Mouse (Mus musculus) heart, postnatal 25 days (tissue): ENCODE results near the gene Jam3. TPM values are rescaled to one million over a fixed set of nuclear protein-coding genes. Genes with fewer than 3 reads are reported as not detected.
"Not testable (repeated sequence)": the region's sequence is repeated elsewhere in the genome, so short reads cannot be mapped to it uniquely, and the experiment has no call there.

Experiments used
- DNase-seq: peaks from one replicate; pipeline ENCODE4 v3.0.0; 2022; ENCODE audit warnings: low spot score
- intact Hi-C: fragments of 180-260 bp; cut with DNase I; formaldehyde crosslinking; loops from one replicate; pipeline ENCODE4 v1.15.1; 2025
- total RNA-seq, 2 experiments: library from RNA; stranded (reverse); gene quantifications; 2 replicates each; pipeline ENCODE4 v1.2.3; 2021

The Jam3 gene
- total RNA-seq, 2 experiments from 2014 or later = 13.0 to 16.6 TPM

DNA sequence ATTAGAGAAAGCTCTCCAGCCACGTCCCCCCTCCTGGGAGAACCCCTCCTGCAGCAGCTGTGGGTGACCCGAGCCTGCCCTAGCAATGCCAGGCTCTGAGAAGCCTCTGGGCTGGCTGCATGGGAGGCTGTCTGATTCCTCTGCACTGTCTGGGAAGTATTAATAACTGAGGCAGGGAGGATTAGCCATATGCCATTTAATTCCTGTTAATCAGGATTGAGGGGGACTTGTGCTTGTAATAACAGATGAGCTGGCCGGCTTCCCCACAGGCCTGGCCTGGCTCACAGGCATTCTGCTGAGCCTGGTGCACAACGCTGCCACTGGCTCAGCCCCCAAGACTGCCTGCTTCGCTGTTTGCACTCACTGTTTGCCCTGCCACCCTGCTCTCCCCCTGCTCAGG, 18.9 kb upstream of the Jam3 start:
- no peak for DNase-seq
- intact Hi-C loops = loop anchor here (2.0 kb wide), 1 partner anchor 17 kb away; no protein-coding TSS in a partner anchor

DNA sequence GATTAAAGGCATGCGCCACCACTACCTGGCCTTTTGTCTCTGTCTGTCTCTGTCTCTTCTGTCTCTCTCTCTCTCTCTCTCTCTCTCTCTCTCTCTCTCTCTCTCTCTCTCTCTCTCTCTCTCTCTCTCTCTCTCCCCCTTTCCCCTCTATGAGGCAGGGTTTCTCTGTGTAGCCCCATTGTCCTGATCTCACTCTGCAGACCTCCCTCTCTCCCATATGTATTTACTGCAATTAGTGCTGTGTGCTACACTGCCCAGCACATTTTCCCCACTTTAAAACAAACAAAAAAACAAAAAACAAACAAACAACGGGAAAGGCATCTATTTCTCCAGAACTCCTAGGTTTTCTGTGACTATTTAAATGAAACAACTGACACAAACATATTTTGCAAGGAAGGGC, 18.4 kb upstream of the Jam3 start:
- intact Hi-C loops = loop anchor here (2.0 kb wide), 1 partner anchor 17 kb away; no protein-coding TSS in a partner anchor

DNA sequence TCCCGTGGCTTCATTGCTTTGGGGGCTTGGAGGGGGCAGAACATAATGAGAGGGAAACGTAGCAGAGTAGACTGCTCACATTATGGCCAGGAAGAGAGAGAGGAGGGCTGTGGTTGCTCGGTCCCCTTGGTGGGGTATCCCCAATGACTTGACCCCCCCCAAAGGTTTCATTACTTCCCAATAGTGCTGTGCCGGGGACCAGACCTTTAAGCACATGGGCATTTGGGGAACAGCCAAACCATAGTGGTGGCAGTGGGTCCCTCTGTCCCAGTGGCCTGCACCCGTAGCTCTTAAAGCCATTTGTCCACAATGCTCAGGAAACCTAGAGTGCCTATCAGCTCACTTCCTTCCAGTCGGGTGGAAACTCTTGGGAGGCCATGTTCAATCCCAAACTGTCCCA, 17.6 kb upstream of the Jam3 start:
- intact Hi-C loops = no loop called here
- no peak for DNase-seq

More for the DNA sequence above, 18.4 kb upstream of the Jam3 start:
- DNase-seq = no peak

DNA sequence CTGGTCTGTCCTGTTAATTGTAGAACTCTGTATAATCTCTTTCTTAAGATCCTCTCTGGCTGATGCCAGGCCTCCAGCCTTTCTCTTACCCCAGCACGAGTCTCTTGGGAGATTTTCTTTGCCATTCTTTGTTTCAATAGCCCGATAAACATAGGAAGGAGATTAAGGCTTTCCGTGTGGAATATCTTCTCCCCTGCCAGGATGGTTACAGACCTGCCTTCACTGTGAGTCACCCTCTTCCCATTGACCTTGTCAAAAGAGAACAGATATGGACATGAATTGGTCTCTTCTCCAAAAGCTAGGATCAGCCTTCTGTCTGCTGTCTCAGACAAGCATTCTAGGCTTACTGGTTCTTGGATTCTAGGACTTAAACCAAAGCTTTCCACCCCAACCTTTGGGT, 15.5 kb upstream of the Jam3 start:
- intact Hi-C loops = no loop called here
- no peak for DNase-seq

DNA sequence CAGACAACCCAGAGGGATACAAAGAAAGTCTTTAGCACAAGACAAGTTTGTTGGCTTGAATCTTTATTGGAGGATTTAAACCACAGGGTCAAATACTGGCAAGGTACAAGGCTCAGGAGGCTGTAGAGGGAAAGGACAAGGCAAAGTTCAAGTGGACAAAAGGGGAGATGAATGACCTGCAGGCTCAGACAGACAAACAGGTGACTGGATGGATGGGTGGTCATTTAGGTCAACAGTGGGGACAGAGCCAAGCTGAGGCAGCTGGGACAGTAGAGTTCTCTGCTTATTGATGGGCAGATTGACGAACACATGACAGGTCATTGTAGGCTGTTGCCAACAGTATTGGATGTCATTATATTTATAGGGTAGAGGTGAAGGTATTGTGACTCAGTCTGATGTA, 11.8 kb upstream of the Jam3 start:
- intact Hi-C loops = no loop called here
- no peak for DNase-seq

DNA sequence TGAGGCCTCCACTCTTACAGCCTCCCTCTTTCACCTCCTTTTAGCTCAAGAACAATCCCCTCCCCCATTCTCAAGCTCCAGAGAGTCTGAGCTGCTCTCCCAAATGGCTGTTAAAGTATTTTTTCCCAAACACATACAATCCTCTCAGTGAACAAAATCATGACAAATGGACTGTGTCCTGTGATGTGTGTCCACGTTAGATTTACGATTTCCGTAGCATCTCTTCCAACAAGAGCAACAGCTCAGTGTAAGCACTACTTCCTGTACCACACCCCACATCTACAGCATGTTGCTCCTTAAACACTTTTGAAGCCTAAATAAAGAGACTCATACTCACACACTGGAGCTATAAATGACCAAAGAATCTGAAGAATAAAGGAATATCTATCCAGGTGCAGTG, 10.4 kb upstream of the Jam3 start:
- DNase-seq = no peak

DNA sequence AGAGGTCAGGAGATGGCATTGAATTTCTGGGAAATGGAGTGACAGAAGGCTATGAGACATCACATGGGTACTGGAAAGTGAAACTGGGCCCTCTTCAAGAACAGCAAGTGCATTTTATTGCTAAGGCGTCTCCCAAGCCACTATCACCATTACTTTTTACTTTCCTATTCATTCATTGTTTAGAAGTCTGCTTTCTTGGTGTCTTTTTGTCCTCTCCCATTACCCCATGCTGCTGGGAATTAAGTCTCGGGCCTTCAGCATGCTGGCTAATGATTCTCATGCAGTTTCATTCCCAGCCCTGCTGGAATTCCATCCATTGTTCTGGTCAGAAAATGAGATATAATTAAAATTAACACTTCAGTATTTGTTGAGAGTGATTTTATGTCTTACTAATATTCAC, 9.7 kb upstream of the Jam3 start:
- intact Hi-C loops = no loop called here
- no peak for DNase-seq

More for the DNA sequence above, 10.4 kb upstream of the Jam3 start:
- intact Hi-C loops = no loop called here

DNA sequence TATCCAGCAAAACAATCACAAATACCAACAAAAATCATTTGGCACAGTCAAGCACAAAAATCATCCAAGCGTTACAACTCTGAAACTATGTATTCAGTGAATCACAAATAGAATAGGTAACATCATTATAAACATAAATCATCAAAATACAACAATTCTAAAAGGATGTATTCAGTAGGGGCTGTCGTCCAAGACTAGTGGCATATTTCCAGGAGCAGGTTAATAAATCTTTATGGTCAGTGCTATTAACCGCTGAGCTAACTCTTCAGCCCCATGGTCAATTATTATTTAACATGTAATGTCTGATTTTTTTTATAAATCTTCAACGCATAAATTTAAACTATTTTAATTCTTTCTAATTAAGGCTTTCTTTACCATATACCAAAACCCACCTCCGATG, 8.4 kb upstream of the Jam3 start:
- DNase-seq, intact Hi-C loops: not testable (repeated sequence)

DNA sequence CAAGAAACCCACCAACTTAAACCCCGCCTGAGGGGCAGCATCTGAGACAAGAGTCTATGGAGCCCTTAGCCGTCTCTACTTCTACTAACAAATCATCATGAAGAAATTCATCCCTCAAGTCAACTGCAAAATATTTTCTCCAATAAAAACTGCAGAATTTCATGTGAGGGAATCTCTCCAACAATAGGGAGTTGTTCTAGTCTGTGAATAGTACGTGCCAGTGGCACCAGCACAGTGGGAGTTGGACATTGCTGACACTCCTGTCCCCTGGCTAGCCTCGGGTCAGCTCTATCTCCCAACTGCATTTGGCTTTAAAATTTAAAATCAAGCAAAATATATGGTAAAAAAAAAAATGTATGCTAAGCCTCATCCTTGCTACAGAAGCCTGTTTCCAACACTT, 1.4 kb downstream of the Jam3 start:
- intact Hi-C loops = loop anchor here (2.0 kb wide), 1 partner anchor 19 kb away; no protein-coding TSS in a partner anchor

DNA sequence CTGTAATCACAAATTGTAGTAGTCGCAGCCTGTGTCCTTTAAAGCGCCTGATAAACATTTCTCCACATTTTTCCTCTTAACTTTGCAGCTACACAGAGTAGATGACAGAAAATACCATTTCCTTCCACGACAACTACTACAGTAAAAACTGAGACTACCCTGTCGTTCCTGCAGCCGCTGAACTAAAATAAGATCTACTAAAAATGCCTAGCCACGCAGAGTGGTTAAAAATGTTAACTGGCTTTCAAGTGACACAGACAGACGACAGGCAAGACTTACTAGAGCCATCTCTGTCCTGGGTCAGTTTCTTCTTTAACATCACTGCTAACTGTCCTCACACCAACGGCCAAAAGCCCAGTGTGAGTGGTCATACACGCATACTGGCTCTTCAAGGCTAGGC, 5.4 kb downstream of the Jam3 start:
- DNase-seq = no peak
- intact Hi-C loops = no loop called here

More for the DNA sequence above, 1.4 kb downstream of the Jam3 start:
- no peak for DNase-seq

DNA sequence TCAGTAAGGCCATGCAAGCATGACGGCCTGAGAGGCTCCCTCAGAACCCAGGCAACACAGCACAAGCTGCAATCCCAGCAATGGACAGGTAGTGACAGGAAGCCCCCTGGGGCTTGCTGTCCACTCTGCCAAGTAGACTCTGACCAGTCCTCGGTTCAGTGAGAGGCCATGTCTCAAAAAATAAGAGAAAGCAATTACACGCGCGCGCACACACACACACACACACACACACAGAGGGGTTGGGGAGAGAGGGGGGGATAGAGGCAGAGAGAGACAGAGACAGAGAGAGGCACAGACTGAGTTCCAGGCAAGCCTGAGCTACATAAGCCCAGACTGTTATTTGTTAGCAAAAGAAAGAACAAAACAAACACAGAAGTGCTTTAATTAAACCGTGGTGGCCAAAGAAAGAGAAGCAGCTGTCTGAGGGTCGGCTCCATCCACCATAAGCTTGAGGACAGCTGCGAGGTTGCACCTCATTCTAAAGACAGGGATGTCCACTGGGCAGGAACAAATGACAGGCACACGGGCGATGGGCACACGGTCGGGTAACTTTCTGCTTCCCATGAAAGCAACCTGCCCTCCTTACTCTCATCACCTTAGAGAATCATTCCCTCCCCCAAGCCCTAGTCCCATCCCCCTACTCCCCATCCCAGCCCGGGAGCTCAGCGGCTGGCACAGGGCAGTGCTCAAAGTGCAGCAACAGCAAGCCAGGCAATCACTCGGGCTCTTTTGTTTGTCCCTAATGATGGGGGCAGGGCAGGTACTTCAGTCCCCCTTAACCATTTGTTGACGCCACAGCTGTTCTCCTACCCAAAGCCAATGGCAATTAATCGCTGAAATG, 6.4 kb downstream of the Jam3 start:
- no peak for DNase-seq
- intact Hi-C loops = no loop called here

DNA sequence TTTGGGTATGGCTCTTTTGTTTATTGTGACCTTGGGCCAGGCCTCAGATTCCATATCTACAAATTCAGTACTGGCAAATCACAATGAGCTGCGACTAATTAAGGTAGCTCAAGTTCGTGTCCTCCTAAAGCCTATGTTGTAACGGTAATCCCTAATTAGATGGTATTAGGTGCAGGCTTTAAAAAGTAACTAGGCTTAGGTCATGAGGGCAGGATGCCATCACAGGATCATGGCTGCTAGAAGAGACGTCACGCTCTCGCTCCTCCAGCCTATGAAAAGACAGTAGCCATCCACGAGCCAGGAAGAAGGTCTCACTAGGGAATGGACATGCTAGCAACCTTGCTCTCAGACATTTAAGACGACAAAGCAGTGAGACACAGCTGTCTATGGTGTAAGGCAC, 7.3 kb downstream of the Jam3 start:
- intact Hi-C loops = no loop called here

DNA sequence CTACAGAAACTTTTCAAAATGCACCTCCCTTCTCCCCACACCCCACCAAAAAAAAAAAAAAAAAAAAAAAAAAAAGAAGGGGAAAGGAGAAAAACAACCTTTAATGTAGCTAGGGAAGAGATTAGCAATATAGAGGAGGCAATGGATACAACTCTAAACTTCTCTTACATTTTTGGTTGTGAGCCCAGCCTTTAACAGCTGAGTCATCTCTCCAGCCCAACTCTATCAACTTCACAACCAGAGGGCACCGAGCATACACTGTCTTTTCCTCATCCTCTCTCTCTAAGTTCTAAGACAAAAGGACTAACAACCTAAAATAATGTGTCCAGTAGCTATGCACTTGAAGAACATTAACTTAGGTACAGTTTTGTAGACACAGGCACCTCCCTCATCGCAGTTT, 8.4 kb downstream of the Jam3 start:
- no peak for DNase-seq
- intact Hi-C loops = no loop called here

More for the DNA sequence above, 7.3 kb downstream of the Jam3 start:
- no peak for DNase-seq

DNA sequence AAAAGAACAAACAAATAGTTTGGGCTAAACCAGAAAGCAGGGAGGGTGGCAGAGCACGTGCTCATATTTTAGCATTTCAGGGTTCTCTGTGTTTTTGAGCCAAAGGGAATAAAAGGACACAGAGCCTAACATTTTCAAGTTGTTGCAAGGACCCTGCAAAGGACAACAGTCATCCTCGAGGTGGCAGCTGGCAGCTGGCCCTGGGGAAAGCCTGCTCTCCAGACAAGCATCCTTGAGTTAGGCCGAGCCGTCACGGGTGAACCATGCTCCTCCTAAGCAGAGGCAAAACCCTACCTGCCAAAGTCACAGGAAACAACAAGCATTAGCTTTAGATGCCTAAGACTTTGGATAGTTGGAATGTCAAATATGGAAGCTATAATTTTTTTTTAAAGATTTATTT, 10.2 kb downstream of the Jam3 start:
- DNase-seq = no peak
- intact Hi-C loops = no loop called here

DNA sequence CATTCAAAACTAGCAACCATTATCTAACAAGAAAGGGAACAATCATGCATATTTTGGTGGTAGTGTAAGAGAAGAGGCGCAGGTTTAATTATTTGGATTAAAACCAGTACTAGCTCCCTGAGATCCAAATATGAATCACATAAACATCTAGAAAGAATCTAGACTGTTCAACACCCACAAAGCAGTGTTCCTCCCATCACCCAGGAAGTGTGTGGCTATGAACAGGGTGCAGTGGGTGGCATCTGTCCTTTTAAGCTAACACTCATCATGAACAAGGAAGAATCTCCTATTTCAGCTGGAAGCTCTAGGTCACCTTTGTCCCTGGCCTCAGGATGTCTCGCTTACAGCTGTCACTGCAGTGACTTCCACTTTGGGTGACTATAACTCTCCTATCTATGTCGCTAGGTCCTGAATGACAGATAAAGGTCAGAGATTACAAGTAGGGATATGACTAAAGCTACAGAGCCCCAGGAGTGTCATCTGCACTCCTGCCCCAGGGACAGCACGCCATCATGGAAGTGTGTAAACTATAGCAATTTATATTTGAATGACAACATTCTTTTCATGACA, 10.9 kb downstream of the Jam3 start:
- DNase-seq = no peak
- intact Hi-C loops = no loop called here

DNA sequence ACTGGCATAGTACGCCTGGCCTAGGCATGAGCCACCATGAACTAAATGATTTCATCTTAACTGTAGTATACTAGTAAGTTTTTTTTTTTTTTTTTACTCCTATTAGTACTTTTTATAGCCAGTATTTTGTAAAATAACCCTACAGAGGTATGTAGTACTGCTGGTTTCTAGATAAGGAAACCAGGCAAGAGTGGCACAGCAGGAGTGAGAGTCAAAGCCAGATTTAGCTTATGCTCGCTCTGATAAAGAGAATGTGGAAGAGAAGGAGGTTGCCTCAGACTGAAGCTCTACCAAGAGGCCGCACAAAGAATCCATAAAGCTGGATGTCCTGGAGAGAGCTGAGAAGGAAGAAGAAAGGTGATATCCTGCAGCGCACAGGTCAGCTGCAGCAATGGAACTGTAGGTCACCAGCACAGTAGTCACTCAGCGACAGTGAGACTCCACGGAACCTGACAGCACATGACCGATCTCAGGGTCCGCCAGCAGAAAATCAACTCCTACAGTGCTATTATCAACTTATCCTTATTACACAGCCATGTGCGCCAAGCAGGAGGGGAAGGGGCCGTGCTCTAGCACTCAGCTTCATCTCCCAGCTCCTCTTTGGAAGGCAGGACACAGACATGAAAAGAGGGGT, 14.7 kb downstream of the Jam3 start:
- DNase-seq = no peak
- intact Hi-C loops = no loop called here

DNA sequence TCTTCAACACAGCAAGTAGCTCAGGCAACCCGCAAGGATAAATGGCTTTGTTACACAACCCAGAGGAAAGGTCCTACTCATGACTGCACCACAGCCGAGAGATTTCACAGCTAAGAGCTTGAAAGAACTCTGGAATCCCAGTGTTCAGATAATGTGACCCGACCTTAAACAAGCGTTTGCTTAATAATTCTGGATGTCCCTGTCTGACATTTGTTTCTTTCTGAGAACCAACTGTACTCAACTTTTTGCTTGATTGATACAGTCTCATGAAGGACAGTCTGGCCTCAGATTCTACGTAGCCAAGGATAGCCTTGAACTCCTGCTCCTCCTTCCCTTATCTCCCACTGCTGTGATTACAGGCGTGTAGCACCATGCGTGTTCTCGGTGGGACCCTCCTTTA, 18.6 kb downstream of the Jam3 start:
- DNase-seq = no peak
- intact Hi-C loops = no loop called here

DNA sequence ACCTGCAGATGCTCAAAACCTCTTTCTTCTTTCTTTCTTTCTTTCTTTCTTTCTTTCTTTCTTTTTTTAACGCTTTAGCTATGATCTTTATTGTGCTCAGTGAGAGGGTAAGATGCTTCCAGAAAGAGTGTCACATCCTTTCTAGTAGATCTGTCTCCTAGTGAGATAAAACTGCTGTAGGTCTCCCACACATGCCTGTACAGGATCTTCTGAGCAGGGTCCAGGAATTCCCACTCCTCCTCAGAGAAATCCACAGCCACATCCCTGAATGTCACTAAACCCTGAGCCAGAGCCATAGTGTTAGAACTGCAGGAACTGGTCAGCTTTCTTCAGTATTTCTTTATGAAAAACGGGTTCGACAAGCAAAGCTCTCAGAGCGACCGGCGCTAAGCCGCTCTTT, 19.8 kb downstream of the Jam3 start:
- no peak for DNase-seq
- intact Hi-C loops = loop anchor here (2.0 kb wide), 2 partner anchors 17 to 41 kb away; no protein-coding TSS in a partner anchor

DNA sequence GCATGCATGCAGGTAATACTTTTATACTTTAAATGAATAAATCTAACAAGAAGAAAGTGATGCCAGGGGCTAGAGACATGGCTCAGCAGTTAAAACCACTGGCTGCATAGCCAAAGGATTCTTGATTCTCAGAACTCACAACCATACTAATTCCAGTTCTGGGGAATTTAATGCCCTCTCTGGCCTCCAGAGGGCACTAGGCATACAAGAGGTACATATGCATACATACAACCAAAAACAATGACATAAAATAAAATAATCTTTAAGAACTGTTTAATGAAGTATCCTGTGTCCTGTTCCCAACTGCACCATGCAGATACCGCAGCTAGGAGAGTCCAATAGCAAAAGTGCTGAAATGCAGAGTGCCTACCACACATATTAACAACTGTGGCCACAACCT, 20.8 kb downstream of the Jam3 start:
- intact Hi-C loops = loop anchor here (2.0 kb wide), 2 partner anchors 18 to 42 kb away; no protein-coding TSS in a partner anchor
- DNase-seq = no peak

DNA sequence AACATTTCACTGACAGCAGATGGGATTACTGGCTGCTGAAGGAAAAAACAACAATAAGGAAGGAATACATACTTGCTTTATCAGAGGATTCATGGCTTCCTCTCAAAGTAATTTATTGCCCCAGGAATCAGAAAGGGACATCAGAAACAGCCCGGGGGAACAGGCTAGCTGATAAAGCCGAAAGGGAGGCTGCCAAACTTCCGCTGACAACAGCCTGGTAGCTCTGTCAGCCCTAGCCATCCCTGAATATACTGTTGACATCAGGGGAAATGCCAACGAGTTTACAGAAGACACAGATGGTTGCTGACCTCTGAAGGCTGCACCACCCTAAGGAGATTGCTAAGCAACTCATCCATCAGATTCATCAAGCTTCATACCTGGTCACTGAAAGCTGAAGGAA, 26.6 kb downstream of the Jam3 start:
- intact Hi-C loops = no loop called here

DNA sequence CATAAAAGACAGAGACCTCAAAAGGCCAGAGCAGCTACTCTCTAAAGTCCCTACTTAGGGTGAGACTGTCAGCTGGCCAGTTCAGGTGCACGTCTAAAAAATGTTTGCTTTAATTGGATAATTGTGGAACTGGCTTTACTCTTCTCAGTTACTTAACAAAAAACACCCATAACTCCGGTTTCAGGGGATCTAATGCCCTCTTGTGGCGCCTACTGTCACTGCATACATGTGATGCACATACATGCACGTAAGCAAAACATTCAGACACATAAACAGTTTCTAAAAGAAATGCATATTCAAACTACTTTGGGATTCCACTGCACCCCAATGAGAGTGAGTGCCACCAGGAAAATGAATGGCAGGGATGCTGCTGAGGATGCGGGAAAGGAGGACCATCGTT, 28.7 kb downstream of the Jam3 start:
- DNase-seq = no peak
- intact Hi-C loops = no loop called here

More for the DNA sequence above, 26.6 kb downstream of the Jam3 start:
- DNase-seq = no peak
